Mouse (Mus musculus) stomach, postnatal 0 days (tissue): ENCODE data around the gene Wrb.

Experiments
- CTCF ChIP-seq: IDR thresholded peaks from 2 replicates; pipeline ENCODE4 v1.5.1; 2016; ENCODE audit warnings: antibody characterized with exemption, low read depth, mild to moderate bottlenecking, moderate library complexity
- EP300 ChIP-seq: optimal IDR thresholded peaks from 2 replicates; pipeline ENCODE3; 2016; ENCODE audit warnings: antibody characterized with exemption

- no peak for TF ChIP-seq CTCF
- no peak for TF ChIP-seq EP300
Measured at GRCm38 (mm10) chr16:96095966-96096365, 49.2 kb upstream of the Wrb start.
